Mouse (Mus musculus): Measurements from ENCODE around the gene Mpzl2. TPM values are rescaled to one million over a fixed set of nuclear protein-coding genes. Genes with fewer than 3 reads are reported as not detected.

Gene Mpzl2
- total RNA-seq (2017): not detected in 3 replicates

DNA sequence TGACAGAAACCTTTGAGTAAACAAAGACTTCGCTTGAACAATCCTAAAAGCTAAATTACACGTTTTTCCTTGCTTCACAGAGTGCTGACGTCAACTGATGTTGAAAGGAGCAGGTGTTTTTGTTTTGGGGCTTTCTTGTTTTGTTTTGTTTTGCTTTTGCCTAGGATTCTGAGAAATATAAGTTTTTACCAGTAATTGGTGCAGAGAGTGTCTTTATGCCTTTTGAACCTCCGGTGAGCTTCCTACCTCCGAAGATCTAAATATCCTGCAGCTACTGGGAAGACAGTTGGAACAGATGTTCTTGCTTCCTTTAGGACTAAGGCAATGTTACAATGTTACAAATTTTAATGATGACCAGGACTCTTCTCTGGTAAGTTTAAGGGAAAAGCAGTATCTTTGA is at the start of gene Mpzl2:
Mpzl2 (plus strand) TSS at position 301 of the 400 bp plus-strand sequence.
- no peak for ATAC-seq (replicated peaks; ENCODE audit: insufficient number of reproducible peaks, low FRiP score, low TSS enrichment, poor library complexity, severe bottlenecking)

DNA sequence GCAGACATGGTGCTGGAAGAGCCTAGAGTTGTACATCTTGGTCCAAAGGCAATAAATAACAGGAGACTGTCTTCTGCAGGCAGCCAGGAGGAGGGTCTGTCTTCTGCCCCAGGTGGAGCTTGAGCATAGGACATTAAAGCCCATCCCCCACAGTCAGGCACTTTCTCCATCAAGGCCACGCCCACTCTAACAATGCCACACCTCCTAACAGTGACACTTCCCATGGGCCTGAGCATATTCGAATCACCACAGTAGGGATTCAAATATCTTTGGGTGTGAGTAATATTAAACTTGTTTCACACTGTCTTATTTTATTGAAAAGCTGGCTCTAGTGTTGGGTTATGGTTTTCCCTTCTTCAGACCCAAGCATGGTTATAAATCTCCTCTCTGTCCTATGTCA is 47.8 kb upstream of the Mpzl2 start:
- no peak for ATAC-seq (replicated peaks; ENCODE audit: insufficient number of reproducible peaks, low FRiP score, low TSS enrichment, poor library complexity, severe bottlenecking)

DNA sequence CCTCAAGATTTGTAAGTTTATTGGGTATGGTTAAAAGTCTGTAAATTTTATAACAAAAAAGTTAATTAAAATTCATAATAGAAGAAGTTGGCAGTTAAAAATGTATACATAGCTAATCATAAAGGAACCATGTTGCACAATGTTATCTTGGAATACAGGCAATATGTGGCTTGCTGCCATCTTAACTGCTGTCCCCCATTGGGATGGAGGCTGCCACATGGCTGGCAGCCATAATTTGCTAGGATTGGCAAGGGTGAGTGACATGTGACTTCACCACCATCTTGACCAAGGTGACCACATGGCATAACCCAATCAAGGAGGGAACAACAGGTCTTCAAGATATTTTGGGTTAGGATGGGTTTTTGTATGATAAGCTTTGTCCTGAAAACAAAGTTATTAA is 47.3 kb upstream of the Mpzl2 start:
- no peak for ATAC-seq (replicated peaks; ENCODE audit: insufficient number of reproducible peaks, low FRiP score, low TSS enrichment, poor library complexity, severe bottlenecking)

DNA sequence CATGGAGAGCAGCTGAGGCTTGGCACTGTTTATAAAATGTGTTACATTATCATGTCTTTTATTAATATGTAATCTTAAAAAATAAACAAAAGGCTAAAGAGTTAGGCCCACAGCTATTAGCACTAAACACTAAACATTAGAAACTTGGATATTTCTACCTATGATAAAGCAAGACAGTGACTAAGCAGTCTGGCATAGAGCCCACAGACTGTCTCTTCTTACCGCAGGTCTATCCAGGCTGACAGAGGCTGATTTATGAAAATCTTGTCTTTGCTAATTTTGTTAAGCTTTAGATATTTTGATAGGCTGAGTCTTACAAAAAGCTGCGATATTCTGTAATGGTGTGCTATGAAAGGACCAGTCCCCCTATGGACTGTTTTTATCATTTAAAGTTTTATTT is 46.3 kb upstream of the Mpzl2 start:
- ATAC-seq (replicated peaks; ENCODE audit: insufficient number of reproducible peaks, low FRiP score, low TSS enrichment, poor library complexity, severe bottlenecking): no peak

DNA sequence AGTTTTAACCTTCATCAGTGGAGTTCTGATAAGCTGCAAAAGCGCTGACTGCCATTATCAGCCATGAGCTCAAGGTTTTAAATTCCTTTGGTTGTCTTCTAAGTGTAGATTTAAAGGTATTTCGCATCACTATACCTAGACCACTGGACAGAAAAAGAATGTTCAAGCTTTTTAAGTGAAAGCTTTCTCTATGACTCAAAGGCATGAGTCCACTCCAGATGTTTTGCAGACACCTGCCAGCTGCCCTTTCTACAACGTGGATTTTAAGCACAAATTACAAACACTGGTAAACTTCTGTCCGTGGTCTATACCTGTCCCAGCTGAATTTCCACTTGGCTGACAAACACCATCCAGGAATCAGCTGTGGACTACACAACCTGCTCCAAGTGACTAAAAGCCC is 44.6 kb upstream of the Mpzl2 start:
- ATAC-seq (replicated peaks; ENCODE audit: insufficient number of reproducible peaks, low FRiP score, low TSS enrichment, poor library complexity, severe bottlenecking): no peak

GRCm38 (mm10) chr9:44996590-44996989 is 43.0 kb upstream of the Mpzl2 start:
- ATAC-seq (replicated peaks; ENCODE audit: insufficient number of reproducible peaks, low FRiP score, low TSS enrichment, poor library complexity, severe bottlenecking): no peak

- 0 out of 2 replicates have a peak, but pooled peaks have one; percentile 31 for ATAC-seq (replicated peaks; ENCODE audit: insufficient number of reproducible peaks, low FRiP score, low TSS enrichment, poor library complexity, severe bottlenecking)
Measured at GRCm38 (mm10) chr9:44998138-44998537, 41.5 kb upstream of the Mpzl2 start.

DNA sequence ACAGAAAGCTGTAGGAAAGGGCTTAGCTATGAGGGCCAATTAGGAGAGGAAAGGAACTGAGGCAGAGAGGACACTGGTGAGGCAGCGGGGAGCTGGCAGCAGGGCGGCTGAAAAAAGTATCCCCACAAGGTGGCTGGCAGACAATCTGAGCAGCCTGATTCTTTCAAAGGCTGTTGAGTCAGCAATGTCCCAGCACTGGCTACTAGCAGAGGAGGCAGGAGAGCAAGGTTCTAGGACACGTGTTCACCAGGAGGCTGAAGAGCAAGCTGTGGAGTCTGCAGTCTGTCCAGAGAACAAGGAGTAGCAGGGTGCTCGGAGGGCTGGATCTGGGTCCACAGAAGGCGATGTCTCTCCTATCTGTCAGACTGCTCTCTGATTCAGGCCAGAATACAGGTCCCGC is 40.4 kb upstream of the Mpzl2 start:
- no peak for ATAC-seq (replicated peaks; ENCODE audit: insufficient number of reproducible peaks, low FRiP score, low TSS enrichment, poor library complexity, severe bottlenecking)

DNA sequence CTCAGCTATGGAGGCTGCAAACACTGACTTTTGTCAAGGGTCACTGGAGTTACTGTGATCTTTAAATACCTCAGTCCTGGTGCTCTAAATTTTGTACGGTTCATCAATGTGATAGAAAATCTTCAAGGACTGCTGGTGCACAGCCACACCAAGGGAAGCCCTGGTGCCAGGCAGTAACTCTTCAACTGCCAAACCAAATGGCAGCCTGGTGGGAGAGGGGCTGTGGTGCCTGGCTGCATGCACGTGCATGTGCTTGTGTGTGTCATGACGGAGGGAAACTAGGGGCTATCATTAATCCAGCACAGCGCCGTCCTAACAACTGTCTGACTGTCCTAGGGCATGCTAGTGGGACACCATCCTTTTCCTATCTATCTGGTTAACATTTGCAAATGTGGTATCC is 39.8 kb upstream of the Mpzl2 start:
- ATAC-seq (replicated peaks; ENCODE audit: insufficient number of reproducible peaks, low FRiP score, low TSS enrichment, poor library complexity, severe bottlenecking): no peak

- ATAC-seq (replicated peaks; ENCODE audit: insufficient number of reproducible peaks, low FRiP score, low TSS enrichment, poor library complexity, severe bottlenecking): no peak
Measured at GRCm38 (mm10) chr9:45000249-45000648, 39.4 kb upstream of the Mpzl2 start.

DNA sequence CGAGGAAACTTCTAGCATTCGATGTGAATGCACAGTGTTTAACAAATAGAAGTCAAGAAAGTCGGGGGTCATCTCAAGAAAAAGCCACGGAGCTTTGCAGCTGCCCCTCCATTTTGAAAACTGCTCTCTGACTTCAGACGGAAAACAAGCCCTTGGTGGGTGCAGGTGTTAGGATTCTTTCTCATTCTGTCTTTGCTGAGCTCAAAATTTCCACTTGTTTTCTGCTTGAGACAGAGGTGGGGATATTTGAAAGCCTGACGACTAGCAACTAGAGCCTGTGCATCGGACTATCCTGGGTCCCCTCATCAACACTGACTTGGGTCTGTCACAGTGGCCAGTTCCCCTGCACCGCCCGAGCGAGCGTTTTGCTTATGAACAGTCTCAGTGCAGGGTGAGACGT is 32.2 kb upstream of the Mpzl2 start:
- no peak for ATAC-seq (replicated peaks; ENCODE audit: insufficient number of reproducible peaks, low FRiP score, low TSS enrichment, poor library complexity, severe bottlenecking)

GRCm38 (mm10) chr9:45008342-45008741 is 31.3 kb upstream of the Mpzl2 start:
- ATAC-seq (replicated peaks; ENCODE audit: insufficient number of reproducible peaks, low FRiP score, low TSS enrichment, poor library complexity, severe bottlenecking): no peak

GRCm38 (mm10) chr9:45009180-45010078 is 30.2 kb upstream of the Mpzl2 start, which contains the start of gene Cd3e:
Gene Cd3e, minus strand, starts transcription at chr9:45009627.
- no peak for ATAC-seq (replicated peaks; ENCODE audit: insufficient number of reproducible peaks, low FRiP score, low TSS enrichment, poor library complexity, severe bottlenecking)

- ATAC-seq (replicated peaks; ENCODE audit: insufficient number of reproducible peaks, low FRiP score, low TSS enrichment, poor library complexity, severe bottlenecking): no peak
Measured at GRCm38 (mm10) chr9:45010461-45010860, 29.1 kb upstream of the Mpzl2 start.

GRCm38 (mm10) chr9:45011291-45011690 is 28.3 kb upstream of the Mpzl2 start:
- ATAC-seq (replicated peaks; ENCODE audit: insufficient number of reproducible peaks, low FRiP score, low TSS enrichment, poor library complexity, severe bottlenecking): no peak

DNA sequence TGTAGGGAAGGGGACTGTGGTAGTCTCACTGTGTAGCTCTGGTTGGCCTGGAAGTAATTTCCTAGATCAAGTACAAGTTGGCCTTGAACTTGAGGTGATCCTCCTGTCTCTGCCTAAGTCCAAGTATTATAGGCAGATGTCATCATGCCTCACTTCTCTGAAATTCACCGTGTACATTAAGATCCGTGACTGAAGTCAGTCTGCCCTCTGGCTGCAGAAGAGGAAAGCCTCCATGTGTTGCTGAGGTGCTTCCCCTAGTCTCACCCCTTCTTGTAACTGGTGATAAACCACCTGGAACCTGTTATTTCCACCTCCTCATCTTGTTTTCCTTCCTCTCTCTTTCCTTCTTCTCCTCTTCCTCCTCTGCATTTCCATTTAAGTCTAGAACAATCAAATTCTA is 24.7 kb upstream of the Mpzl2 start:
- ATAC-seq (replicated peaks; ENCODE audit: insufficient number of reproducible peaks, low FRiP score, low TSS enrichment, poor library complexity, severe bottlenecking): no peak

- no peak for ATAC-seq (replicated peaks; ENCODE audit: insufficient number of reproducible peaks, low FRiP score, low TSS enrichment, poor library complexity, severe bottlenecking)
Measured at GRCm38 (mm10) chr9:45015841-45016240, 23.8 kb upstream of the Mpzl2 start.

GRCm38 (mm10) chr9:45018031-45018430 is 21.6 kb upstream of the Mpzl2 start:
- ATAC-seq (replicated peaks; ENCODE audit: insufficient number of reproducible peaks, low FRiP score, low TSS enrichment, poor library complexity, severe bottlenecking): no peak

GRCm38 (mm10) chr9:45022800-45023199 is 16.8 kb upstream of the Mpzl2 start:
- ATAC-seq (replicated peaks; ENCODE audit: insufficient number of reproducible peaks, low FRiP score, low TSS enrichment, poor library complexity, severe bottlenecking): peak; percentile 89

- no peak for ATAC-seq (replicated peaks; ENCODE audit: insufficient number of reproducible peaks, low FRiP score, low TSS enrichment, poor library complexity, severe bottlenecking)
Measured at GRCm38 (mm10) chr9:45023638-45024037, 16.0 kb upstream of the Mpzl2 start.

Data from monocyte, adult 5-6 weeks (primary cell).